Mouse (Mus musculus): ENCODE measurements around the gene 4933402N03Rik.

DNA sequence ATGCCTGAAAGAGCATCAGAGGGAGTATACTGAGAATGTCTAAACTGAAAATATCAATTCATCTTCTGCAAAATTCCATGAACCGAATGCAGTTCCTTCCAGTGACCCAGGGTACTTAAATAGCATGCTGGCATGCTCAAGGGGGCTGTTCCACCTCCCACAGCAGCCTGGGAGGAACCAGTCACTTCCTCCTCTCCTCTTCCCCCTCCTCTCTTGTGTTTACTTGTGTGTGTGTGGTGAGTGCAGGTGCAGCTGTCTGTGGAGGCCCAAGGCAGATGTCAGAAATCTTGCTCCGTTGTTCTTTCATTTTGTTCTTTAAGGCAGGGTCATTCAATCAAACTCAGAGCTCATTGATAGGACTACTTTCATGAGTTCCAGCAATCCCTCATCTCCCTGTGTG is 23.0 kb upstream of the 4933402N03Rik start:
- TF ChIP-seq CTCF (IDR thresholded peaks at IDR 0.05; ENCODE audit: insufficient read depth, low read depth, low read length) (no peak), POLR2A (IDR thresholded peaks at IDR 0.05; ENCODE audit: insufficient read depth, low read depth, low read length) (no peak)

All from olfactory bulb, adult 2 months (tissue).